In genomic region chr15:25440991-25441867, GRCm38 (mm10) we compare ENCODE assay signal across 8 mouse cellular contexts. TPM values are rescaled to one million over a fixed set of nuclear protein-coding genes. Genes with fewer than 3 reads are reported as not detected.
DNase-seq lines count a peak whose midpoint lies in the region; ATAC-seq and TF ChIP-seq lines count a peak whose summit lies in the region.

No protein-coding gene starts in this region.

- no peak overlapping the region for H3K27ac ChIP-seq in liver, embryonic 11.5 days (ENCODE audit: low read depth, low read length)
- no peak overlapping the region for H3K27ac ChIP-seq in midbrain, postnatal 0 days (ENCODE audit: low read depth, low read length)

- H3K4me3 ChIP-seq in liver, embryonic 11.5 days (ENCODE audit: low read depth, low read length), result no peak overlapping the region
- no peak overlapping the region for H3K4me3 ChIP-seq in midbrain, postnatal 0 days (ENCODE audit: low read depth, low read length)

- 18% methylated on average over 24 of the region's 24 CpGs for WGBS in liver, embryonic 11.5 days
- WGBS in midbrain, postnatal 0 days, result 23% methylated on average over 24 of the region's 24 CpGs

- H3K9me3 ChIP-seq in liver, embryonic 11.5 days (ENCODE audit: control insufficient read depth, low read length), result no peaks in the 10 kb centered on the region
- H3K9me3 ChIP-seq in midbrain, postnatal 0 days (ENCODE audit: low read length), result no peaks in the 10 kb centered on the region

- no peak overlapping the region for H3K9ac ChIP-seq in liver, embryonic 11.5 days (ENCODE audit: low read depth, low read length)
- no peak overlapping the region for H3K9ac ChIP-seq in midbrain, postnatal 0 days (replicated peaks; ENCODE audit: low read length, poor library complexity, severe bottlenecking)

- TF ChIP-seq CTCF in midbrain, postnatal 0 days (IDR thresholded peaks at IDR 0.05), result peak; percentile 78

- H3K4me1 ChIP-seq in liver, embryonic 11.5 days (replicated peaks; ENCODE audit: control insufficient read depth, insufficient read depth, low read length), result no peaks in the 10 kb centered on the region
- no peaks in the 10 kb centered on the region; the same call in 1 of the 2 replicates for H3K4me1 ChIP-seq in midbrain, postnatal 0 days (ENCODE audit: insufficient read depth, low read length)

- ATAC-seq in activated CD4-positive, CD25-positive, alpha-beta regulatory T cell, adult 4 months, result peak; percentile 36
- no peak for ATAC-seq in liver, embryonic 11.5 days (replicated peaks; ENCODE audit: low FRiP score)
- ATAC-seq in midbrain, postnatal 0 days (ENCODE audit: low FRiP score), result no peak

- H3K4me2 ChIP-seq in liver, embryonic 11.5 days, result peak overlapping the region; percentile 56
- H3K4me2 ChIP-seq in midbrain, postnatal 0 days (ENCODE audit: low read depth, low read length, poor library complexity, severe bottlenecking), result peak overlapping the region; percentile 19

- H3K36me3 ChIP-seq in liver, embryonic 11.5 days (ENCODE audit: control insufficient read depth, insufficient read depth, low read length), result no peaks in the 10 kb centered on the region
- no peaks in the 10 kb centered on the region for H3K36me3 ChIP-seq in midbrain, postnatal 0 days (ENCODE audit: insufficient read depth, low read length)

- DNase-seq in A20 (ENCODE audit: low read depth, low spot score), result peak; percentile 85
- DNase-seq in embryo, embryonic 11 days, result peak; percentile 84
- DNase-seq in heart, adult 18-20 months, result peak; percentile 65 to 86
- peak; percentile 61 for DNase-seq in kidney, adult 11 months
- peak; percentile 72 for DNase-seq in liver, embryonic 11.5 days (ENCODE audit: low spot score)
- peak; percentile 87 for DNase-seq in midbrain, postnatal 0 days (ENCODE audit: low spot score)
- peak; percentile 47 for DNase-seq in telencephalon, adult 2 months (ENCODE audit: low read depth, low spot score)

- H3K27me3 ChIP-seq in liver, embryonic 11.5 days (replicated peaks; ENCODE audit: control insufficient read depth, insufficient read depth, low read length), result no peaks in the 10 kb centered on the region
- no peaks in the 10 kb centered on the region for H3K27me3 ChIP-seq in midbrain, postnatal 0 days (ENCODE audit: insufficient read depth, low read length)

RNA-seq across cellular contexts. Expression of gene Basp1, which starts 27.7 kb away (rescaled TPM):
- not detected for polyA plus RNA-seq in activated CD4-positive, CD25-positive, alpha-beta regulatory T cell, adult 4 months (2017; shearing (Covaris generic))
- 1 to 10 TPM; 1.0 to 2.9 TPM for total RNA-seq in heart, adult 18-20 months (2021)
- polyA plus RNA-seq in liver, embryonic 11.5 days (2014; fragmentation: Nextera tagmentation; extraction: Ambion mirVana), result 12.8 and 13.2 TPM in 2 replicates
- 1,178 and 1,429 TPM in 2 replicates for total RNA-seq in midbrain, postnatal 0 days (2014; rRNA removed)
- 480 and 547 TPM in 2 replicates for polyA plus RNA-seq in midbrain, postnatal 0 days (2015; fragmentation: Nextera tagmentation; extraction: Ambion mirVana)

Comparison
In these comparisons a context has a peak if more than half of its experiments do, and no peak if none do; other contexts are left out.
1. RNA of gene Basp1, which starts 27.7 kb away (polyA plus RNA-seq): 480 to 547 TPM in midbrain, postnatal 0 days; 12.8 to 13.2 TPM in liver, embryonic 11.5 days and not detected in activated CD4-positive, CD25-positive, alpha-beta regulatory T cell, adult 4 months; every median in the first group is over 10 times any median in the second.
2. Peak in every context shown above with its lines, with median percentiles within 50 percentile points of each other: DNase-seq.